Mouse (Mus musculus) embryonic facial prominence, embryonic 14.5 days (tissue): ENCODE measurements around the gene Cep170. TPM values are rescaled to one million over a fixed set of nuclear protein-coding genes. Genes with fewer than 3 reads are reported as not detected.

Experiments
- ATAC-seq: fragments of 200-750 bp; cut with Nextera tagmentation; 2 replicates; pipeline ENCODE4 v1.8.0; 2017; ENCODE audit warnings: low read depth, moderate number of reproducible peaks, moderate TSS enrichment
- DNase-seq: peaks from one replicate; pipeline ENCODE4 v3.0.0-alpha.2; 2015; ENCODE audit warnings: low spot score
- H3K27ac ChIP-seq: fragments of 300-500 bp; sonication (generic); replicated peaks from 2 replicates; pipeline ENCODE4 v1.5.1; 2014; ENCODE audit warnings: low read depth, mild to moderate bottlenecking, low read length, moderate library complexity
- H3K27me3 ChIP-seq: fragments of 300-500 bp; sonication (generic); replicated peaks from 2 replicates; pipeline ENCODE4 v1.6.1; 2014; ENCODE audit warnings: low read length; ENCODE audit not compliant: control insufficient read depth, insufficient read depth
- H3K36me3 ChIP-seq: fragments of 300-500 bp; sonication (generic); 2 replicates; pipeline ENCODE4 v1.6.1; 2014; ENCODE audit warnings: low read length, mixed read lengths; ENCODE audit not compliant: control insufficient read depth, insufficient read depth
- H3K4me1 ChIP-seq: fragments of 300-500 bp; sonication (generic); 2 replicates; pipeline ENCODE4 v1.6.1; 2014; ENCODE audit warnings: antibody characterized with exemption, low read length; ENCODE audit not compliant: control insufficient read depth, insufficient read depth
- H3K4me2 ChIP-seq: fragments of 300-500 bp; sonication (generic); 2 replicates; pipeline ENCODE4 v1.6.1; 2014; ENCODE audit warnings: low read depth, mild to moderate bottlenecking, low read length, moderate library complexity, mixed read lengths
- H3K4me3 ChIP-seq: fragments of 300-500 bp; sonication (generic); 2 replicates; pipeline ENCODE4 v1.5.1; 2014; ENCODE audit warnings: low read depth, mild to moderate bottlenecking, low read length
- H3K9ac ChIP-seq: fragments of 300-500 bp; sonication (generic); 2 replicates; pipeline ENCODE4 v1.6.1; 2014; ENCODE audit warnings: low read depth, mild to moderate bottlenecking, low read length, moderate library complexity, mixed read lengths
- H3K9me3 ChIP-seq: fragments of 300-500 bp; sonication (generic); 2 replicates; pipeline ENCODE4 v1.6.1; 2016; ENCODE audit warnings: low read length; ENCODE audit not compliant: control insufficient read depth
- WGBS: fragments of 180-500 bp; shearing (Covaris S2); extraction: QIAGEN DNeasy Blood & Tissue Kit; methylation state at CpG from one replicate; pipeline ENCODE4 v1.1.7; 2014; 5-methylcytosine and 5-hydroxymethylcytosine counted together
- polyA plus RNA-seq: library from polyadenylated mRNA; unstranded; fragments of >200 nt; fragmentation: Nextera tagmentation; extraction: Ambion mirVana; gene quantifications from 2 replicates; pipeline ENCODE4 v1.2.1, GENCODE M21; 2014

The Cep170 gene
- polyA plus RNA-seq, 1 experiment from 2014 or later = 36.0 TPM

DNA sequence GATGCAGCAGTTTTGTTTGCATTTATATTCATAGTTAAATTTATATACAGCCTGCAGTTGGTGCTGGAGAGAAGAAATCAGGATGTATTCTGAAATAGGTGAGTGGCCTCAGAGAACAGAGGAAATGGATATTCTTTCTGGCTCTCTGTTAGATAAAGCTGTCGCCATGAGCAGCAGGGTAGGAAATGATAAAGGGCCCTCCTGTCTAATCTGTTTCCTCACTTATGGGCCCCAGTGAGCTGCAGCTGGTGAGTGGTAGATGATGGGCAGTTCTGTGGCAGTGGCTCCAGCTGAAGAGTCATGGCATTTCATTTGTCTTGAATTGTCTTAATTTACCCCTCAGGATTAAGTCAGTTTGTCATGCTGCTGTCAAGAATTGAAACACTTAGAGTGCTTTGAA is 8.1 kb upstream of the Cep170 start:
- no peaks in the 10 kb centered on the region for H3K27me3 ChIP-seq
- no peak overlapping the region for H3K27ac ChIP-seq
- WGBS = 24% methylated on average over 1 of the region's 1 CpGs
- no peak overlapping the region for H3K9ac ChIP-seq
- H3K36me3 ChIP-seq = peaks cover 3% of the 10 kb centered on the region; the same call in 1 of the 2 replicates
- no peaks in the 10 kb centered on the region for H3K9me3 ChIP-seq
- no peaks in the 10 kb centered on the region for H3K4me1 ChIP-seq
- H3K4me2 ChIP-seq = no peak overlapping the region
- H3K4me3 ChIP-seq = no peak overlapping the region
- no peak for ATAC-seq
- DNase-seq = no peak

DNA sequence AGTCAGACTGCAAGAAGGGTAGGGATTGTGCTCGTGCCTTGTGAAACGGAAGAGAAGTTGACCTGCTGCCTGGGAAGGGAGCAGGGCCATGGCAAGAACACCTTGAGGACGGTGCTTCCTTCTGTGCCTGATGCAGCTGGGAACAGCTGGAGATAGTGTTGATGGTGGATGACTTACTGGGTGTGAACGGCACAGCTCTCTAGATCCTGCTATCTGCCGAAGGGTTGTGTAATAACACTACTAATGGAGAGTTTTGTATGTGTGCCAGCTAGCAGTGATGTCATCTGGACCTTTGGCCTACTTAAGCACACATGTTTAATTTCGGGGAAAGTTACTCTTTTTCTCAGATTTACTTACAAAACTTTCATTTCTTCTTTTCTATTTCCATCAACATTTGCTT is 4.9 kb upstream of the Cep170 start:
- Histone ChIP-seq H3K9ac (no peak overlapping the region), H3K27ac (no peak overlapping the region), H3K36me3 (no peaks in the 10 kb centered on the region), H3K4me1 (0 out of 2 replicates have a peak, but pooled peaks cover 4% of the 10 kb centered on the region), H3K4me3 (no peak overlapping the region), H3K27me3 (no peaks in the 10 kb centered on the region), H3K9me3 (no peaks in the 10 kb centered on the region), H3K4me2 (no peak overlapping the region)
- DNase-seq (no peak), ATAC-seq (no peak)
- WGBS = 71% methylated on average over 6 of the region's 6 CpGs

DNA sequence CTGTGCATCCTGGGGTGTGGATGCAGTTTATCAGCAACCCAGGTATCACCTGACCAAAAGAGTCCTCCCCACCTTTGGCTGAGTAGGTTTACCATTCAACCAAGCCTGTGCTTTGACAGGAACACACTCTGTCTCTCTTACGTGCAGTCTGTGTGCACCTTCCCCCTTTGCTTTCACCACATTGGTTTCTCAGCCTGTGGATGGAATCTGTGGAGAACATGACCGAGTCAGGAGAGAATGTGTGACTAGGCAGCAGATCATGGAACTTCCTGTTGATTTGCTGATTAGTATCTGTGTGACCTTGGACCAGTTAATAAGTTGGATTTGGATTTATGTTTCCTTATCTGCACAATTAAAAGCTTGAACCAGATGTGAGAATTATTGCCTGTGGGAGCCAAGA is 4.3 kb upstream of the Cep170 start:
- Histone ChIP-seq H3K4me1 (0 out of 2 replicates have a peak, but pooled peaks cover 4% of the 10 kb centered on the region), H3K9ac (no peak overlapping the region), H3K27ac (no peak overlapping the region), H3K27me3 (no peaks in the 10 kb centered on the region), H3K4me3 (no peak overlapping the region), H3K36me3 (no peaks in the 10 kb centered on the region), H3K9me3 (no peaks in the 10 kb centered on the region), H3K4me2 (no peak overlapping the region)
- 62% methylated on average over 2 of the region's 2 CpGs for WGBS
- ATAC-seq = no peak
- no peak for DNase-seq

GRCm38 (mm10) chr1:176816728-176817127 is 2.9 kb upstream of the Cep170 start:
- peaks cover 9% of the 10 kb centered on the region for H3K4me1 ChIP-seq
- no peak overlapping the region for H3K4me2 ChIP-seq
- H3K27me3 ChIP-seq = no peaks in the 10 kb centered on the region
- H3K36me3 ChIP-seq = no peaks in the 10 kb centered on the region
- H3K27ac ChIP-seq = no peak overlapping the region
- WGBS = 78% methylated on average over 4 of the region's 4 CpGs
- no peak overlapping the region for H3K4me3 ChIP-seq
- no peak overlapping the region for H3K9ac ChIP-seq
- ATAC-seq (no peak), DNase-seq (no peak)
- H3K9me3 ChIP-seq = no peaks in the 10 kb centered on the region

DNA sequence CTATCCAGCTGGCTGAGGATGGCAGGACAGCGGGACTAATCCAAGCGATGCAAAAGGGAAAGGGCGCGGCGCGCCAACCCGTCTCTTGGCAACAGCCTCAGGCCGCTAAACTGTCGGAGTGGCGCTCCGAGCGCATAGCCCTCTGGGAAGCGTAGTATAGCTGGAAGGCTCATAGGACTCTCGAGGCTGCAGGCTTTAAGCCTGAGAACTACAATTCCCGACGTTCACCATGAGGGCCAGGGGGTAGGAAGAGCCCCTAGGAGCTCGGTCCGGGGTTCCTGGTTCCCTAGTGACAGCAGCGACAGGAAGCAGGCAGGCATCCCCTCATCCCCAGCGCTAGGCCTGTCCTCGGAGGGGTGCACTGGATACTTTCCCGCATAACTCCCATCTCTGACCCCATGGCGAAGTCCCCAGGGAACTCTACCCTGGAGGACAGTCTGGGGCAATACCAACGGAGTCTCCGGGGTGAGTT is 760 bp upstream of the Cep170 start, which contains the start of gene Sdccag8:
Gene Sdccag8, plus strand, starts transcription at position 70 of the 472 bp plus-strand sequence.
- under 1% methylated on average over 22 of the region's 25 CpGs for WGBS
- Histone ChIP-seq H3K27me3 (no peaks in the 10 kb centered on the region), H3K9ac (peak within 1 kb of the TSS; percentile 94), H3K4me1 (peaks cover 19% of the 10 kb centered on the region), H3K9me3 (no peaks in the 10 kb centered on the region), H3K27ac (peak within 1 kb of the TSS; percentile 98), H3K4me2 (peak within 1 kb of the TSS; percentile 70), H3K4me3 (peak within 1 kb of the TSS; percentile 83), H3K36me3 (no peaks in the 10 kb centered on the region)
- DNase-seq (peak; percentile 99), ATAC-seq (peak; percentile 96)

DNA sequence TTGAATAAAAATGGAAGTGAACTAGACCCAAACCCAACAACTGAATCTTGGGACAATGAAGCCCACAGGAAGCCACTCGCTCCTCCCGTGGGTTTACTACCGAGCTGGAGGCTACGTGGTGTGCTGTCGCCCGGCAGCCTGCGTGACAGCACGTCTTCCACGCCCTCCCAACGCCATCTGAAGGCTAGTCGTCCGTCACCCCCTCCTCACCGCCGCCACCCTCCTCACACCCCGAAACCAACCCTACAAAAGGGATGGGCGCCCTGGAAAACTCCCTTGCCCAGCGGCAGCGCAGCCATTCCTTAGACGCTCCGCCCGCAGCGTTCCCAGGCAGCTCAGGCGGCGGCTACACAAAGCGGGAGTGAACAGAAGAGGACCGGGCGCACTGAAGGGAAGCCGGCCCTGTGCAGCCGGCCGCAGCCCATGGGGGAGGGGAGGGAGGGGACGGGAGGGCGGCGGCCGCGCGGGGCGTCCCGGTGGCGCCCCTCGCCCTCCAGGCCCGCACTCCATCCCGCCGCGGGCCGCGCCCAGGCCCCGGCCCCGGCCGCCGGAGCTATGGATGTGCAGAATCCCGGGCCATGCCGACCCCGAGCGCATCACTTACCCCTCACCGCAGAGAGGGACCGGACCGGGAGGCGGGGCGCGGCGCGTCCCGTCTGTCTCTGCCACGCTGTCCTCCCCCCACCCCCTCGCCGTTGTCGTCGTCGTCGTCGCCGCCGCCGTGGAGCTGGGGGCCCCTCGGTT is 403 bp downstream of the Cep170 start:
- H3K4me2 ChIP-seq = peak overlapping the region; percentile 59
- H3K4me3 ChIP-seq = peak overlapping the region; percentile 83
- H3K27me3 ChIP-seq = no peaks in the 10 kb centered on the region
- peaks cover 24% of the 10 kb centered on the region for H3K4me1 ChIP-seq
- peak; percentile 35 for ATAC-seq
- peak; percentile 79 for DNase-seq
- H3K27ac ChIP-seq = peak overlapping the region; percentile 98
- under 1% methylated on average over 40 of the region's 75 CpGs for WGBS
- peak overlapping the region; percentile 94 for H3K9ac ChIP-seq
- no peaks in the 10 kb centered on the region for H3K36me3 ChIP-seq
- no peaks in the 10 kb centered on the region for H3K9me3 ChIP-seq

- no peak for ATAC-seq
- H3K9me3 ChIP-seq = no peaks in the 10 kb centered on the region
- H3K4me1 ChIP-seq = peaks cover 24% of the 10 kb centered on the region
- H3K36me3 ChIP-seq = no peaks in the 10 kb centered on the region
- WGBS = 14% methylated on average over 11 of the region's 11 CpGs
- DNase-seq = no peak
- H3K27me3 ChIP-seq = no peaks in the 10 kb centered on the region
- peak overlapping the region; percentile 83 for H3K4me3 ChIP-seq
- H3K9ac ChIP-seq = peak overlapping the region; percentile 94
- H3K4me2 ChIP-seq = peak overlapping the region; percentile 59
- H3K27ac ChIP-seq = peak overlapping the region; percentile 98
Measured at GRCm38 (mm10) chr1:176812491-176813291, 1.2 kb downstream of the Cep170 start.

DNA sequence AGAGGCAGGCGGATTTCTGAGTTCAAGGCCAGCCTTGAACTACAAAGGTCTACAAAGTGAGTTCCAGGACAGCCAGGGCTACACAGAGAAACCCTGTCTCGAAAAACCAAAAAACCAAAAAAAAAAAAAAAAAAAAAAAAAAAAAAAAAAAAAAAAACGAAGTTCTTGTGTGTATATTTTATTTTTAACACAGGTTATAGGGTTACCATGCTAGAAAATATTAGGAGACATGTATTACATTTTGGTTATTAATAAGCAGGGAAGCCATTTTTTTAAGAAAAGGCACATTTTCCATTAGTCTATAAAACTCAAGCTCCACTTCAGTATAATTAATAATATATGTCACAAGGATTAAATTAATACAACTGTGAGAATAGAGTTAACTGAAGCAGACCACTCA is 2.0 kb downstream of the Cep170 start:
- peak overlapping the region; percentile 94; the same call in 1 of the 2 replicates for H3K9ac ChIP-seq
- WGBS = 79% methylated on average over 3 of the region's 3 CpGs
- H3K4me1 ChIP-seq = peaks cover 24% of the 10 kb centered on the region
- H3K27ac ChIP-seq = no peak overlapping the region; the same call in 1 of the 2 replicates
- no peak for ATAC-seq
- H3K4me2 ChIP-seq = peak overlapping the region; percentile 59
- no peaks in the 10 kb centered on the region for H3K27me3 ChIP-seq
- no peak for DNase-seq
- peak overlapping the region; percentile 83 for H3K4me3 ChIP-seq
- H3K36me3 ChIP-seq = no peaks in the 10 kb centered on the region
- no peaks in the 10 kb centered on the region for H3K9me3 ChIP-seq
